Mouse (Mus musculus) MEL (cell line): Measurements from ENCODE around the gene D130052B06Rik.

ENCODE experiments used
- BHLHE40 ChIP-seq: IDR thresholded peaks from 2 replicates; pipeline ENCODE4 v1.6.1; 2012; ENCODE audit warnings: low read depth, mild to moderate bottlenecking, inconsistent platforms, low read length, improper control_type of control experiment, borderline replicate concordance
- CHD1 ChIP-seq: IDR thresholded peaks from 2 replicates; pipeline ENCODE4 v1.6.1; 2012; ENCODE audit warnings: low read depth, mild to moderate bottlenecking, inconsistent platforms, low read length, improper control_type of control experiment
- CHD2 ChIP-seq: IDR thresholded peaks from 2 replicates; pipeline ENCODE4 v1.6.1; 2011; ENCODE audit warnings: low read length, improper control_type of control experiment
- CTCF ChIP-seq, 3 experiments: IDR thresholded peaks in 2 of 3; conservative IDR thresholded peaks in 1 of 3; 2 replicates each; pipeline ENCODE4 v1.5.1; 2011 to 2012; ENCODE audit warnings: low read length in 3 of 3, low read depth in 2 of 3, mild to moderate bottlenecking in 2 of 3, improper control_type of control experiment in 1 of 3, inconsistent platforms in 1 of 3, mixed read lengths in 1 of 3, moderate library complexity in 1 of 3; ENCODE audit not compliant: control insufficient read depth in 1 of 3, insufficient read depth in 1 of 3, poor library complexity in 1 of 3, severe bottlenecking in 1 of 3
- E2F4 ChIP-seq: IDR thresholded peaks from 2 replicates; pipeline ENCODE4 v1.6.1; 2011; ENCODE audit warnings: low read depth, low read length, improper control_type of control experiment, borderline replicate concordance
- ELF1 ChIP-seq: IDR thresholded peaks from 2 replicates; pipeline ENCODE4 v1.6.1; 2014; ENCODE audit warnings: low read depth, mild to moderate bottlenecking, inconsistent platforms, low read length, improper control_type of control experiment, moderate library complexity
- ETS1 ChIP-seq: IDR thresholded peaks from 2 replicates; pipeline ENCODE4 v1.6.1; 2012; ENCODE audit warnings: low read depth, mild to moderate bottlenecking, inconsistent platforms, low read length, improper control_type of control experiment, moderate library complexity
- MAFK ChIP-seq: IDR thresholded peaks from 2 replicates; pipeline ENCODE4 v1.6.1; 2011; ENCODE audit warnings: low read depth, mild to moderate bottlenecking, low read length, improper control_type of control experiment, borderline replicate concordance
- POLR2A ChIP-seq, 2 experiments: IDR thresholded peaks; 2 replicates each; pipeline ENCODE4 v1.6.1; 2011 to 2012; ENCODE audit warnings: low read length in 2 of 2, mild to moderate bottlenecking in 2 of 2, control low read depth in 1 of 2, improper control_type of control experiment in 1 of 2, low read depth in 1 of 2, moderate library complexity in 1 of 2; ENCODE audit not compliant: control insufficient read depth in 1 of 2, insufficient read depth in 1 of 2, poor library complexity in 1 of 2
- RAD21 ChIP-seq: IDR thresholded peaks from 2 replicates; pipeline ENCODE4 v1.6.1; 2011; ENCODE audit warnings: mild to moderate bottlenecking, low read depth, low read length, improper control_type of control experiment
- TBP ChIP-seq: IDR thresholded peaks from 2 replicates; pipeline ENCODE4 v1.8.0; 2011; ENCODE audit warnings: low read depth, low read length, improper control_type of control experiment
- TCF12 ChIP-seq: IDR thresholded peaks from 2 replicates; pipeline ENCODE4 v1.6.1; 2014; ENCODE audit warnings: low read depth, mild to moderate bottlenecking, inconsistent platforms, low read length, improper control_type of control experiment, moderate library complexity
- ZKSCAN1 ChIP-seq: IDR thresholded peaks from 2 replicates; pipeline ENCODE4 v1.6.1; 2012; ENCODE audit warnings: low read depth, mild to moderate bottlenecking, inconsistent platforms, low read length, improper control_type of control experiment, moderate library complexity
- ZNF384 ChIP-seq: IDR thresholded peaks from 2 replicates; pipeline ENCODE4 v1.6.1; 2012; ENCODE audit warnings: low read depth, mild to moderate bottlenecking, inconsistent platforms, low read length, improper control_type of control experiment

- TF ChIP-seq ELF1 (no peak), TCF12 (no peak), RAD21 (no peak), BHLHE40 (no peak), MAFK (no peak), CTCF (IDR thresholded peaks at IDR 0.05 in 2 of 3, conservative IDR thresholded peaks at IDR 0.05 in 1 of 3; ENCODE audit: control insufficient read depth in 1 of 3, insufficient read depth in 1 of 3, low read depth in 2 of 3, low read length in 3 of 3, poor library complexity in 1 of 3, severe bottlenecking in 1 of 3) (no peak), POLR2A (IDR thresholded peaks at IDR 0.05; ENCODE audit: control insufficient read depth in 1 of 2, insufficient read depth in 1 of 2, low read depth in 1 of 2, low read length in 2 of 2, poor library complexity in 1 of 2) (no peak), ZNF384 (no peak), E2F4 (no peak), ZKSCAN1 (no peak), CHD2 (no peak), ETS1 (no peak), CHD1 (no peak), TBP (no peak)
Observed at GRCm38 (mm10) chr11:33627136-33627742, 28.1 kb downstream of the D130052B06Rik start.
